Mouse (Mus musculus) cerebral cortex, adult 2 months (tissue): Measurements from ENCODE around the gene Zcchc4.

ENCODE experiments used
- WGBS: fragments of 180-500 bp; shearing (Covaris S2); methylation state at CpG from one replicate; pipeline ENCODE4 v1.1.7; 2018; 5-methylcytosine and 5-hydroxymethylcytosine counted together

Zcchc4 gene

DNA sequence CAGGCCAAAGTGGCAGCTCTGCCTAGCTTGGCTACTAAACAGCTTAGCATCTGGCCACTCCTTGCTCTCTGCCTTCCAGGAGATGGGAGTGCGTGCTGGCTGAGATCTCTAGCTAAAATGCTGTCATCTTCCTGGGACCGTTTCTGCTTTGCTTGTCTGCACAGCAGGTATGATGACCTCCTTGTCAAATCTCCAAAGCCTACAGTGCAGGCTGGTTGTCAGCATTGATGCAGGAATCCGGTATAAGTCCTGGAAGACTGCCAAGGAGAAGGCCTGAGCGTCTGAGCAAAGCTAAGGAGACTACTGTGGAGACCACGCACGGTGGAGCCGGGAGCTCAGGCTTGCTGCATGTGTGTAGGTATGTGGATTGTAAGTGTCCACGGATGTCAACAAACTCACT lies at the start of gene Zcchc4:
Gene Zcchc4, plus strand, starts transcription at position 173 of the 400 bp plus-strand sequence.
- WGBS: 64% methylated on average over 8 of the region's 8 CpGs

DNA sequence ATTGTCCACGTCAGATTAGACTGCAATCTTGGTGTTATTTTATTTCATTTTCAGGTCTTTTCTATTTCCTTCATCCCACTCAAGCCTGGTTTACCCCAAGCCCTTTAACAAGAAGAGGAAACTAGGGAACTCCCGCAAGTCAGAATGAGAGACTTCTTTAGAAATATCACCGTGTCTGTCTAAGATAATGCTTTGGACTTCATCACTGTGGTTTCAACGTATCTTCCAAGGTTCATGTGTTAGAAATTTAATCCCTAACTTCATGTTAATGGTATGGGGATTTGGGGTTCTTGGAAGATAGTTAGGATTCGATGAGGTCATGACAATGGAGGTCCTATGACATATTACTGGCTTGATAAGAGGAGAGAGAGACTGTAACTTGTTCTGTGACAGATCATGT lies 47.5 kb upstream of the Zcchc4 start:
- 87% methylated on average over 5 of the region's 5 CpGs for WGBS

DNA sequence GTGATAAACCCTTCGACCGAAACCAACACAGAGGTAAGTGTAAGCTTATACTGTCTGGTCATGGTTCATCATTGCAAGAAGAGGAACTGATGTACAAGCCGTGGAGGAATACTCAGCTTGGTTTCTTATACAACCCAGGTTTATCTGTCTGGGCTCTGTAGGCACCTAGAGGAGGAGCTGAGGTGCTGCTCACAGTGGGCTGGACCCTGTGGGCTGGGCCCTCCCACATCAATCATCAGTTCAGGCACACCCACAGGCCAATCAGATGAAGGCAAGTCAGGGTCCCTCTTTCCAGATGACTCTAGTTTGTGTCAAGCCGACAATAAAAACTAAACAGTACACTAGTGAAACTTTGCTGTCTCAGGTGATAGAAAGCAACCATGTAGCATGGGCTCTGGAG lies 42.4 kb upstream of the Zcchc4 start:
- WGBS: 84% methylated on average over 4 of the region's 4 CpGs

DNA sequence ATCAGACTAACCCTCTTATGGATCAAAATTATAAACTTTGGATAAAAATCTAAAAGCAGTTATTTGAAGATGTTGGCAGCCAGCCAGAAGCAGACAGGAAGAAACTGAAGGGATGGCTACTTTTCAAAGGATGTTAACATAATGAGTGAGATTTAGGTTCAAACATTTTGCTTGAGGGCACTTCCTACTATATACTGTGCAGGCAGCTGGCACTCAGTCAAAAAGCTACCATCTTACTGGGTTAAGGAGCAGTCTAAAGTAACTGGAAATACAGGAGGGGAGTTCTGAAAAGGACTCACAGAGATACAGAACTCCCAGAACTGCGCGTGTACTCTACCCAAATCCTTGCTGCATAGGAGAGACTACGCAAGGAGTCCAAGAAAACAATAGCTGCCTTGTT lies 39.2 kb upstream of the Zcchc4 start:
- WGBS: 73% methylated on average over 3 of the region's 3 CpGs

GRCm38 (mm10) chr5:52741391-52742111 lies 33.7 kb upstream of the Zcchc4 start, which contains the start of gene Pi4k2b:
Gene Pi4k2b, plus strand, starts transcription at chr5:52741574.
- WGBS: under 1% methylated on average over 75 of the region's 75 CpGs

GRCm38 (mm10) chr5:52742112-52742813 lies 32.9 kb upstream of the Zcchc4 start:
- WGBS: 4% methylated on average over 17 of the region's 17 CpGs

GRCm38 (mm10) chr5:52743231-52743630 lies 32.0 kb upstream of the Zcchc4 start:
- WGBS: 80% methylated on average over 4 of the region's 4 CpGs

DNA sequence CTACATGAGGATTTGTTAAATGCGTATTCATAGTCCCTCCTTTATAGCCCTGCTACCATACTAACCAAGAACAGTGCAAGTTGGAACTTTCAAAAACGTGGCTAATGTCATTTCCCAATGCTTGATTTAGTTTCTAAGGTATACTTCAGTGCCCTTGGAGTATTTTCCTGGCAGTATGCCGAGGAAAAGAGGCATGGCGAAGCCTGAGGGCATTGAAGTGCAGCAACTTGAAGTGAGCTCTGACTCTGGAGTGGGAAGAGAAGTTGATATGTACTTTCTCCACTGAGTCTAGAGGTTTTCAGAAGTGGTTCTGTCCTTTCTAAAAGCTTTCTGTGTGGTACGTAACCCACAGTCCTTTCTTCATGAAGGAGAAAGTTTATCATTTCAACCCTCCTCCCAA lies 26.5 kb upstream of the Zcchc4 start:
- WGBS: 88% methylated on average over 5 of the region's 5 CpGs

- WGBS: 85% methylated on average over 9 of the region's 9 CpGs
These were observed 22.1 kb upstream of the Zcchc4 start for GRCm38 (mm10) chr5:52753146-52753545.

- WGBS: 85% methylated on average over 3 of the region's 3 CpGs
These were observed 19.9 kb upstream of the Zcchc4 start for GRCm38 (mm10) chr5:52755337-52755736.

- WGBS: 97% methylated on average over 6 of the region's 6 CpGs
These were observed 19.2 kb upstream of the Zcchc4 start for GRCm38 (mm10) chr5:52755989-52756388.

- 83% methylated on average over 7 of the region's 7 CpGs for WGBS
These were observed 12.6 kb upstream of the Zcchc4 start for GRCm38 (mm10) chr5:52762586-52762985.

GRCm38 (mm10) chr5:52774267-52774666 lies 942 bp upstream of the Zcchc4 start:
- WGBS: 85% methylated on average over 5 of the region's 5 CpGs

GRCm38 (mm10) chr5:52776466-52777354 lies 1.5 kb downstream of the Zcchc4 start:
- 93% methylated on average over 8 of the region's 8 CpGs for WGBS

DNA sequence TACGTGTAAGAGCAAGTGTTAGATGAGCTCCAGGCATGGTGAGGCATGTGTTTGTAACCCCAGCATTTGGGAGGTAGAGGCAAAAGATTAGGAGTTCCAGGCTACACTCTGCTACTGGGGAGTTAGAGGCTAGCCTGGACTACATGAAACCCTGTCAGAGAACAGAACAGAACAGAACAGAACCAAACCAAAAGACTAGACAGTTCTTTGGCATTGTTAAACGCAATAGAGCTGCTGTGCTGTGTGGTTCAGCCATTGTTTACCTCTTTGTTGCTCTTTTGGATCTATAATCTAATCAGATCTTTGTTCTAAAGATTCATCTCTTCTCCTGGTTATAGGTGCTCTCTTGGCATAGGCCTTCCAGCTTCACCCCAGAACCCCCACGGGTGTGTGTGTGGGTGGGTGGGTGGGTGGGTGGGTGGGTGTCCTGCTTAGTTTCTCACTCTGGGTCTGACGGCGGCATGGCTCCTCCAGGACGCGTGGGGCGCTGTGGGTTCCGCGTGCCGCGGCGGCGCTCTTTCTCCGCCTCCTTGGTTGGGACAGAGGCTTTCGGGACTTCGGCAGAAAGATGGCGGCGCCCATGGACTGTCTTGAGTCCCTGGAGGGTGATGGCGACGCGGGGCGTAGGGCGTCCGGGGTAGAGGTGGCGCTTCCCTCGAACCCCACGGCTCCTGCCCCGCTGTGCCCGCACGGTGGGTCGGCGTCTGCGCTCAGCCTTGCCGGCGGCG lies 7.5 kb downstream of the Zcchc4 start:
- WGBS: 5% methylated on average over 35 of the region's 37 CpGs

DNA sequence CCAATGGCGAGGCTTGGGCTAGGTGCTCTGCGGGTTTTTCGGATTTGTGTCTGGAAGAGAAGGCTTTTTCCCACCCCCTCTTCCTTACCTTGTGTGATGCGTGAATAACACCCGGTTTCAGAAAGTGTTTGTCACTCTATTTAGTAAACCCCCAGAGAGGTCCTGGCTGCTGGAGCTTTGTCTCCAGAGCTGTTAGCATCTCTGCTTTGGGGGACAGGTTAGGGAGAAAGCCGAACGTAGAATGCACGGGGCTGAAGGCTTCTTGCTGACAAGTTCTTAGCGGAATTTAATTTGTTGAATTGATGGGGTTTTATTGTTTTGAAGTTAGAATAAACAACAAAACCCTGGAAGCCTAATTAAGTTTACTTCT lies 8.0 kb downstream of the Zcchc4 start:
- WGBS: 0% methylated on average over 9 of the region's 9 CpGs

DNA sequence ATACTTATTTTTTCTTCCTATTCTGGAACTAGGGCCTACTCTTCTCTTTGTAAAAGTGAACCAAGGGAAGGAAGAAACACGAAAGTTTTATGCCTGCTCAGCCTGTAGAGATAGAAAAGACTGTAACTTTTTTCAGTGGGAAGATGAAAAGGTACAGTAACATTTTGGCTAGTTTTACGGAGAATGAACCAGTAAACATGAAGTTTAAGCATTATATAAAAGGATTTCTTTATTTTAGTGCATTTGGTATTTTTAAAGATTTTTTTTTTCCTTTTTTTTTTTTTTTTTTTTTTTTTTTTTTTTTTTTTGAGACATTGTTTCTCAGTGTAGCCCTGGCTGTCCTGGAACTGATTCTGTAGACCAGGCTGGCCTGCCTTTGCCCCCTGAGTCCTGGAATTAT lies 8.7 kb downstream of the Zcchc4 start:
- WGBS: 62% methylated on average over 2 of the region's 2 CpGs

DNA sequence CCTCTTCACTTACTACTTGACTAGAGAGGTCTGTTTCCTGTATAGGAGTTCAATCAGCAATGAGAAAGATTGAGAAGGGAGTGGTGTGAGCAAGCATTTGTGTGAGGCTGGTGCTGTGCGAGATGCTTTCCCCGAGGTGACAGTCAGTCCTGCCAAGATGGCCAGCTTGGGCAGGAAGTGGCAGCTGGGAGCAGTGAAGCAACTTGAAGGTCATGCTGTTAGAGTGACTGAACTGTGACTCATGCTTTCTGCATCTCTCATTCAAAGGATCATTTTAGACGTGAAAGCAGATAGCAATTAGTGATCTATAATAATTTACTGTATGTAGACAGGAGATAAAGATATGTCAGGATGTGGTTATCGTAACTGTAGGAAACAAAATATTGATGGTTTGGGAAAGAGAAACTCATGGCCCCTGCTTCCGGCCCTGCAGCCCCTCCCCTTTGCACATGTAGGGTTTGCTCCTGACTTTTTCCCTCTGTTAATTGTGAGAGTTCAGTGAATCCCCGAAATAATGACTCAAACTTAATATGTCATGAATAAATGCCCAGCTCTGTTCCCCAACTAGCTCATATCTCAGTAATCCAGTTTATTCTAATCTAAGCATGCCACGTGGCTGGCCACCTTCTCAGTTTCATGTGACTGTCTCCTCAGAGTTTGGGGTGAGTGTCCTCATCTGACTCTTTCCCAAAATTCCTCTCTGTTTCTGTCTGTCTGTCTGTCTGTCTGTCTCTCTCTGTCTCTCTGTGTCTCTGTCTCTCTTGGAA lies 11.5 kb downstream of the Zcchc4 start:
- WGBS: 76% methylated on average over 7 of the region's 7 CpGs

DNA sequence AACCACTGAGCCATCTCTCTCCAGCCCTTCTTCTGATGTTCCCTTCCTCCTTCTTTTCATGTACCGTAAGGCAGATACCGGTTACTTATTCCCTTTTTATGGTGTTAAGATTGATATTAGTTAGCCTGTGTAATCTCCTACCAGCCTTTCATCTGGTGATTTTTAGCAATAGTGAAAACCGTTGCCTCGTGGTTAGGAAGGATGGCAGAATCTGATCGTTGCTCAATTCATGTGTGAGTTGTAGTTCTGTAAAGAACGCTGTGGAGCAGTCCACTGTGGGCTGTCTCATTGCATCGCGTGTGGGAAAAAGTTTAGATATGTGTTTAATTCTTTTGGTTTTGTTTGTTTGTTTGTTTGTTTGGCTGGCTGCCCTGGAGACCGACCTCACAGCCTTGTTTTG lies 18.0 kb downstream of the Zcchc4 start:
- 92% methylated on average over 9 of the region's 9 CpGs for WGBS

DNA sequence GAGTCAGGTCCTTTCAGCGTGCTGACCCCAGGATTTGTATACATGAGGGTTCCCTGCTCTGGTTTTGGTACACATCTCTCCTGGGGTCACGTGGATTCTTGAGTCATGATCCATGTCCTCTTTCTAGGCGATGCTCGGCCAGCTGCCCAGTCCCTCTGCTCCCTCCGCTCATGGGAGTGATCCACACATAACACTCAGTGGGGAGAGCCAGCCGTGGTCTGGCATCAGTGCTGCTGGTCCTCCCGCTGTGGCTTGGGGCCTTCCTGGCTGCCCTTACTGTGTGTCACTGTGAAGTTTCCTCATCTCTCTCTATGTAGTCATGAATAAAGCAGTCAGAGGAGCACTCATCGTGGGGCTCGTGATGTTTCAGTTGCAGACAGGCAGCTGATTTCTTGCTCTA lies 18.9 kb downstream of the Zcchc4 start:
- 93% methylated on average over 9 of the region's 9 CpGs for WGBS
